Mouse (Mus musculus) frontal cortex, postnatal 25 days (tissue): Measurements from ENCODE around the gene Olfr1179.
"Not testable (repeated sequence)": the region's sequence is repeated elsewhere in the genome, so short reads cannot be mapped to it uniquely, and the experiment has no call there.

Experiments
- DNase-seq, 2 experiments: peaks; one replicate each; pipeline ENCODE4 v3.0.0; 2022; ENCODE audit warnings: low spot score in 2 of 2

Olfr1179 gene

GRCm38 (mm10) chr2:88406353-88406752 lies at the start of gene Olfr1179:
TSS of gene Olfr1179 (minus strand) at chr2:88406453.
- DNase-seq = no peak

- DNase-seq = not testable (repeated sequence)
These were observed 48.3 kb upstream of the Olfr1179 start, which contains the start of gene Olfr1183 for GRCm38 (mm10) chr2:88454567-88454966. TSS of gene Olfr1183 (plus strand) at chr2:88454867.

- no peak for DNase-seq
These were observed 42.8 kb upstream of the Olfr1179 start, which contains the start of gene Gm13757 for GRCm38 (mm10) chr2:88449031-88449430. TSS of gene Gm13757 (minus strand) at chr2:88449131.

GRCm38 (mm10) chr2:88426071-88426470 lies 19.8 kb upstream of the Olfr1179 start, which contains the start of gene Olfr1181:
TSS of gene Olfr1181 (minus strand) at chr2:88426171.
- no peak for DNase-seq

GRCm38 (mm10) chr2:88419051-88419450 lies 12.8 kb upstream of the Olfr1179 start, which contains the start of gene Olfr1180:
TSS of gene Olfr1180 (minus strand) at chr2:88419151.
- no peak for DNase-seq

- no peak for DNase-seq
These were observed 19.5 kb downstream of the Olfr1179 start, which contains the start of gene Olfr1178 for GRCm38 (mm10) chr2:88386762-88387161. TSS of gene Olfr1178 (plus strand) at chr2:88387062.

- DNase-seq = no peak
These were observed 49.9 kb downstream of the Olfr1179 start for GRCm38 (mm10) chr2:88356304-88356703.
